Mouse (Mus musculus): ENCODE results near the gene Nup54. TPM values are rescaled to one million over a fixed set of nuclear protein-coding genes. Genes with fewer than 3 reads are reported as not detected.
A peak's percentile ranks its signal among the peaks of the same experiment; 100 is the strongest.

Gene Nup54
- 10 to 100 TPM; 38.0 to 41.7 TPM for total RNA-seq (2021)

- peak; percentile 95 to 96 for DNase-seq (ENCODE audit: extremely low spot score in 1 of 2, low spot score in 2 of 2)
- intact Hi-C loops (cut with DNase I), result loop anchor here (2.0 kb wide), 1 partner anchor 70 kb away; no protein-coding TSS in a partner anchor
Measured at GRCm38 (mm10) chr5:92435025-92435584, at the start of gene Nup54. Gene Nup54, minus strand, starts transcription at chr5:92435219.

- DNase-seq (ENCODE audit: extremely low spot score in 1 of 2, low spot score in 2 of 2), result no peak
- intact Hi-C loops (cut with DNase I), result no loop called here
Measured at GRCm38 (mm10) chr5:92472863-92473262, 37.8 kb upstream of the Nup54 start.

GRCm38 (mm10) chr5:92471531-92471930, 36.5 kb upstream of the Nup54 start:
- no peak for DNase-seq (ENCODE audit: extremely low spot score in 1 of 2, low spot score in 2 of 2)
- intact Hi-C loops (cut with DNase I), result no loop called here

DNA sequence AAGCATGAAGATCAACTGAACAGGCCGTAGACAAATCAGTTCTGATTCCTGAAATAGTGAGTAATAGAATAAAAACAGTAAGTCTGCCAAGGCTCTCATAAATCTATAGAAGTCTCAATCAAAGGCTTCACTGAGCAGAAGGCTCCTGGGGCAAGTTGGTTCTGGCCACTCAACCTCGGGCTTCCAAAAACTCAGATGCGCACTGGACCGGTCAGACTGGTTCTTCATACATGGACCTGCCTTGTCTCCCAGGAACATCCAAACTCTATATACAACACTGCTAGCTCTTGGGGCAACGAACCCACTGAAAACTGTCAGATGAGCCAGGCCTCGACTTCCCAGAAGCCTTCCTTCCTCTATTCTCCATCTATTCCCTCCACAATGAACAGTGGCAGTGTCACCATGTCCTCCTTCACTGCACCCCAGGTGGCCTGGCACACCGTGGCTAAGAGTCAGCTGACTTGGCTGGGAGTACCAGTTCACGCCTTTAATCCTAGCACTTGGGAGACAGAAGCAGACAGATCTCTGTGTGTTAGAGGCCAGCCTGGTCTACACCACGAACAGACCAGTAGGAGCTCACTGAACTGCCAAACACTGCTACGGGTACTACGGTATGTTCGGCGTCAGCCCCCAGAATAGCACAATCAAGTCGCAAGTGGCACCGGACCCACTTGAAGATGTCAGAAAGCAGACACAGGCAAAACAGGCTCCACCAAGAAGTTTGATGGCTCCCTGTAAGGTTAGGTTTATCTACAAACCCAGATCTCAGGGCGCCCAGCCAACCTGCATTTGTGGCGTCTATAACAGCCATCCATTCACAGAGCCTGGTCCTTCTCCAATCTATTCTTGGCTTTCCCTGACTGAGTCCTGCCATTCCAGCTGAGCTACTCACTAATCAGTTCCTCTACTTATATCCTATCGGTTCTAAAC, 34.4 kb upstream of the Nup54 start:
- intact Hi-C loops (cut with DNase I), result no loop called here
- no peak for DNase-seq (ENCODE audit: extremely low spot score in 1 of 2, low spot score in 2 of 2)

- intact Hi-C loops (cut with DNase I), result no loop called here
- DNase-seq (ENCODE audit: extremely low spot score in 1 of 2, low spot score in 2 of 2), result no peak
Measured at GRCm38 (mm10) chr5:92468234-92468633, 33.2 kb upstream of the Nup54 start.

- intact Hi-C loops (cut with DNase I), result no loop called here
- DNase-seq (ENCODE audit: extremely low spot score in 1 of 2, low spot score in 2 of 2), result no peak
Measured at GRCm38 (mm10) chr5:92467102-92467766, 32.2 kb upstream of the Nup54 start.

- no peak for DNase-seq (ENCODE audit: extremely low spot score in 1 of 2, low spot score in 2 of 2)
- intact Hi-C loops (cut with DNase I), result no loop called here
Measured at GRCm38 (mm10) chr5:92465511-92465910, 30.5 kb upstream of the Nup54 start.

- peak; percentile 20 to 67 for DNase-seq (ENCODE audit: extremely low spot score in 1 of 2, low spot score in 2 of 2)
- intact Hi-C loops (cut with DNase I), result loop anchor here (5.0 kb wide), 2 partner anchors 141 to 196 kb away; partner anchors contain the start of gene Stbd1
Measured at GRCm38 (mm10) chr5:92461321-92461720, 26.3 kb upstream of the Nup54 start.

GRCm38 (mm10) chr5:92458726-92459125, 23.7 kb upstream of the Nup54 start:
- intact Hi-C loops (cut with DNase I), result no loop called here
- no peak for DNase-seq (ENCODE audit: extremely low spot score in 1 of 2, low spot score in 2 of 2)

GRCm38 (mm10) chr5:92457410-92457809, 22.4 kb upstream of the Nup54 start:
- no peak for DNase-seq (ENCODE audit: extremely low spot score in 1 of 2, low spot score in 2 of 2)
- intact Hi-C loops (cut with DNase I), result no loop called here

DNA sequence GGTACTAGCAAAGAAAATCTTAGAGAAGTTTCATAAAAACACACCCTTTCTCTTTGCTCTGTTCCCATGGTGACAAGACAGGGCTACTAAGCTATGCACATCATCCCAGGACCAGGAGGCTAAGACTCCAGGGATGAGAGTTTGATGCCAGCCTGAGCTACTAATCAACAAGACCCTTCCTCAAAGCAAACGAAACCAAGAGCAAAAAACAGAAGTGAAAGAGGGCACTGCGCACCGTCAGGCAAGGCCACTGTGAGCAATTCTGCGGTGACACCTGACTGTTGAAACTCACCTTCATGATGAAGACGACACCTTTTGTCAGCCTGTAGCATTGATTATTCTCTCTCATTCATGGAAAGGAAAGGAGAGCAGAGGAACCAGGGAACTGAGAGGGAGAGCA, 17.9 kb upstream of the Nup54 start:
- intact Hi-C loops (cut with DNase I), result no loop called here
- no peak for DNase-seq (ENCODE audit: extremely low spot score in 1 of 2, low spot score in 2 of 2)

- intact Hi-C loops (cut with DNase I), result no loop called here
- DNase-seq (ENCODE audit: extremely low spot score in 1 of 2, low spot score in 2 of 2), result no peak
Measured at GRCm38 (mm10) chr5:92446736-92447135, 11.7 kb upstream of the Nup54 start.

GRCm38 (mm10) chr5:92445016-92445415, 10.0 kb upstream of the Nup54 start:
- no peak for DNase-seq (ENCODE audit: extremely low spot score in 1 of 2, low spot score in 2 of 2)
- intact Hi-C loops (cut with DNase I), result no loop called here

DNA sequence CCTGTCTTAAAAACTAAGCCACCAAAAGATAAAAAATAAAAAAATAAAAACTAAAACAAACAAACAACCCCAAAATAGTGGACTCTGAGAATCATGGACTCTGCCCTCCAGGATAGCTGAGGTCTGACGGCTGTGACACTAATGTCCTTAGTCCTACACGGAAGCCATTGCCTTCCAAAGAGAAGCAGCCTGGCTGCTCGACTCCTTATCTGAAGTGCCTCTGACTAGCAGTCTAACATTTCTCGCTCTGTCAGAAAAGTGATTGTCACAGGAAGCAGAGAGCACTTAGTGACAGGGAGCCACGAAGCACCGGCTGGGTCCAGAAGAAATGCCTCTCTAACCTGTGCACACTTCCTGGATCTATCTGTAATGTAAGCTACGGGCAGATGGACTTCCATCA, 7.9 kb upstream of the Nup54 start:
- DNase-seq (ENCODE audit: extremely low spot score in 1 of 2, low spot score in 2 of 2), result no peak
- intact Hi-C loops (cut with DNase I), result no loop called here

DNA sequence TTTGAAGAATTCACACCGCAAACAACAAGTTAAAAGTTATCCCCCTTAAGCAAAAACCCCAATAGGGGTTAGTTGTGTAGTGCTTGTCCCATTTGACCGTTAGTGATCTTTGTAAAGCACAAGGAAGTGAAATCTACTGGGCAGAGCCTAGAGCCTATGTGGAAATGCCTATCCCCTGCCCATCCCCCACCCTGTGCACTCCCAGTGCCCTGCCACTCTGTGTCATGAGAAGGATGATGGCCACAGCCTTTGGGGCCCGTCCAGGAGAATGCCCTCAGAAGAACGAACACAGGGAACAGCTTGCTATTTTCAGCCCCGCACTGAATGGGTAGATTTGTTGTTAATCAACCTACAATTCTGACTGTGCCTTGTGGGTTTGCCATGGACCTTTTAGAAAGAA, 6.5 kb upstream of the Nup54 start:
- DNase-seq (ENCODE audit: extremely low spot score in 1 of 2, low spot score in 2 of 2), result peak in 1 of 2 experiments; percentile 49
- intact Hi-C loops (cut with DNase I), result no loop called here

- intact Hi-C loops (cut with DNase I), result no loop called here
- no peak for DNase-seq (ENCODE audit: extremely low spot score in 1 of 2, low spot score in 2 of 2)
Measured at GRCm38 (mm10) chr5:92438540-92438939, 3.5 kb upstream of the Nup54 start.

DNA sequence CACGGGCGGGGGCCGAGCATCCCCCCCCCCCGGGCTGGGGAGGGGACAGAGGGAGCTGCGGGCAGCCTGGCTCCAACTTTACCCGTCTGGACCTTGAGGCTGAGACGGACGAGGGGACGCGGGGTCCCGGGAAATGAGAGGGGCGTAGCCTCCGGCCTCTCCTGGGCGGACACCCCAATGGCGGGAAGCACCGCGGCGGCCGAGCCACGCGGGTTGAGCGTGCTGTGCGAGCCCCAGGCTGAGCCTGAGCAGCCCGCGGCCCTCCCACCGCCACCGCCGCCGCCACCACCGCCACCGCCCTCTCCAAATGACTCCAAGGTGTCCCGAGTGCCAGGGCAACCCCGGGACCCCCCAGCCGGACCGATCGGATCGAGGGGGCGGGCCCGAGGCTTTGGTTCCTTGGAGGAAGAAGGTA, 441 bp downstream of the Nup54 start:
- intact Hi-C loops (cut with DNase I), result loop anchor here (2.0 kb wide), 1 partner anchor 70 kb away; no protein-coding TSS in a partner anchor
- DNase-seq (ENCODE audit: extremely low spot score in 1 of 2, low spot score in 2 of 2), result no peak

GRCm38 (mm10) chr5:92434070-92434469, 949 bp downstream of the Nup54 start:
- DNase-seq (ENCODE audit: extremely low spot score in 1 of 2, low spot score in 2 of 2), result no peak
- intact Hi-C loops (cut with DNase I), result loop anchor here (2.0 kb wide), 1 partner anchor 71 kb away; no protein-coding TSS in a partner anchor

DNA sequence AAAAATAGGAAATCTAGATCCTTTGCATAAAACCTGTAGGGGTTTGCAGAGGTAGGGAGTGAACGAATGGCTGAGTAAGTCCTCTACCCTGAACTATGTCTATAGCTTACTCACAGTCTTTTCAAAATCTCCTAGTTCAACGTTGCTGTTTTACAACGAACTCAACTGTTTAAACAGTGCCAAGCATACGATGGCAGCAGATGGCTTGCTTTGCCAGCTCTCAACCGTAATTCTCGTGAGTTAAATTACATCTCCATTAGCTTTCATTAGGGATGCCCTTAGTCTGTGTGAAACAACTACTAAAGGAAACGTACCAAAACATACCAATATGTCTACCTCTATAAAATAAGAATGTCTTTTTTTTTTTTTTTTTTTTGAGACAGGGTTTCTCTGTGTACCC, 3.4 kb downstream of the Nup54 start:
- no peak for DNase-seq (ENCODE audit: extremely low spot score in 1 of 2, low spot score in 2 of 2)
- intact Hi-C loops (cut with DNase I), result no loop called here
